20 mouse cellular contexts compared by ENCODE assay signal in the genomic region with DNA sequence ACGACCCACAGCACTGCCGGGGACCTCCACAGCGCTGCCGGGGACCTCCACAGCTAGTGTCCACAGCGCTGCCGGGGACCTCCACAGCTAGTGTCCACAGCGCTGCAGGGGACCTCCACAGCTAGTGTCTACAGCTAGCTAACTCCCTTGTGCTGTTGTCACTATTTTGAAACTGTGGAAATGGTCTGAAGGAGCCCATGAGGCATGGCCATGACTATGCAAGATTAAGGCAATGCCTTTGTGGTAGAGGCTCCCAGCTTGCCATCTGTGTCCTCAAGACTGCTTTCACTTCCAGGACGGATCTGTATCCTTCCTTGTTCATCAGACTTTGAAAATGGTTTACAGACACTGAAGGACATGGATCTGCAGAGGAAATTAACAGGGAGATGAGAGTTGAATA.
A peak's percentile ranks its signal among the peaks of the same experiment; 100 is the strongest.
DNase-seq lines count a peak whose midpoint lies in the region; ATAC-seq lines count a peak whose summit lies in the region.
"Had no signal": no experiment of that assay in that cellular context is flagged by ENCODE, and none has a peak within 500 bp of the region (broad histone marks: within the 10 kb centered on the region; RNA-seq: fewer than 3 reads in every experiment).

No protein-coding gene starts in this region.

- 75% methylated on average over 8 of the region's 8 CpGs for WGBS in macrophage (ENCODE audit: missing documents)

- no peak for DNase-seq in thymus, postnatal 0 days (ENCODE audit: low spot score)
- no peak for DNase-seq in kidney, postnatal 25 days
- DNase-seq: adrenal gland, postnatal 10 days; cerebellum, adult 11-12 months; cerebellum, adult 8-10 months; cerebellum, postnatal 10 days; cerebellum, postnatal 36 days; gastrocnemius, postnatal 10 days; gastrocnemius, postnatal 36 days; heart, adult 11 months had no signal

- peak overlapping the region; percentile 62 for H3K27ac ChIP-seq in macrophage
- H3K27ac ChIP-seq: forebrain, embryonic 10.5 days; forebrain, embryonic 13.5 days; hindbrain, embryonic 10.5 days; hindbrain, embryonic 13.5 days had no signal

- H3K36me3 ChIP-seq in macrophage (ENCODE audit: inconsistent target): no peaks in the 10 kb centered on the region

- H3K4me3 ChIP-seq in macrophage (ENCODE audit: inconsistent target): no peak overlapping the region
- H3K4me3 ChIP-seq: forebrain, embryonic 10.5 days; forebrain, embryonic 13.5 days; hindbrain, embryonic 10.5 days; hindbrain, embryonic 13.5 days had no signal

- ATAC-seq in common myeloid progenitor, adult 5-6 weeks (replicated peaks; ENCODE audit: low read depth, poor library complexity, severe bottlenecking): peak; percentile 75
- ATAC-seq in megakaryocyte progenitor cell, adult 5-6 weeks (replicated peaks; ENCODE audit: poor library complexity): peak; percentile 79
- no peak for ATAC-seq in activated CD4-positive, CD25-positive, alpha-beta regulatory T cell, adult 4 months
- ATAC-seq: forebrain, embryonic 13.5 days; forebrain, embryonic 16.5 days; hindbrain, embryonic 16.5 days had no signal

- H3K79me2 ChIP-seq in macrophage (ENCODE audit: inconsistent target): no peaks in the 10 kb centered on the region
